Mouse (Mus musculus) MEL (cell line): ENCODE measurements around the gene Phf2. TPM values are rescaled to one million over a fixed set of nuclear protein-coding genes. Genes with fewer than 3 reads are reported as not detected.

Experiments used
- DNase-seq: peaks from one replicate; pipeline ENCODE4 v3.0.0; 2011; ENCODE audit warnings: low read depth, low spot score
- H3K27ac ChIP-seq: 2 replicates; pipeline ENCODE4 v1.5.1; 2012; ENCODE audit warnings: low read depth, mild to moderate bottlenecking, control low read depth, low read length, moderate library complexity; ENCODE audit not compliant: control insufficient read depth
- H3K27me3 ChIP-seq, 2 experiments: fragments of 150-350 bp in 1 of 2; sonication (generic) in 1 of 2; 2 replicates each; pipeline ENCODE4 v1.6.1; 2012; ENCODE audit warnings: low read length in 2 of 2, mild to moderate bottlenecking in 2 of 2, improper control_type of control experiment in 1 of 2, moderate library complexity in 1 of 2; ENCODE audit not compliant: insufficient read depth in 2 of 2, control insufficient read depth in 1 of 2
- H3K36me3 ChIP-seq, 2 experiments: 2 replicates each; pipeline ENCODE4 v1.6.1; 2012 to 2014; ENCODE audit warnings: low read length in 2 of 2, improper control_type of control experiment in 1 of 2, inconsistent platforms in 1 of 2, mild to moderate bottlenecking in 1 of 2; ENCODE audit not compliant: insufficient read depth in 2 of 2, control insufficient read depth in 1 of 2
- H3K4me1 ChIP-seq, 2 experiments: fragments of 150-350 bp in 1 of 2; sonication (generic) in 1 of 2; 2 replicates each; pipeline ENCODE4 v1.6.1; 2012; ENCODE audit warnings: low read length in 2 of 2, improper control_type of control experiment in 1 of 2, mild to moderate bottlenecking in 1 of 2; ENCODE audit not compliant: insufficient read depth in 2 of 2, control insufficient read depth in 1 of 2
- H3K4me3 ChIP-seq, 2 experiments: fragments of 150-350 bp in 1 of 2; sonication (generic) in 1 of 2; 2 replicates each; pipeline ENCODE4 v1.5.1; 2012; ENCODE audit warnings: low read depth in 2 of 2, low read length in 2 of 2, mild to moderate bottlenecking in 2 of 2, moderate library complexity in 2 of 2, control low read depth in 1 of 2, improper control_type of control experiment in 1 of 2; ENCODE audit not compliant: control insufficient read depth in 1 of 2, insufficient read depth in 1 of 2
- H3K79me2 ChIP-seq: 2 replicates; pipeline ENCODE4 v1.6.1; 2012; ENCODE audit warnings: mild to moderate bottlenecking, low read length, moderate library complexity; ENCODE audit not compliant: control insufficient read depth, poor library complexity, insufficient read depth
- H3K9ac ChIP-seq: 2 replicates; pipeline ENCODE4 v1.6.1; 2012; ENCODE audit warnings: low read depth, mild to moderate bottlenecking, control low read depth, low read length, moderate library complexity; ENCODE audit not compliant: control insufficient read depth, poor library complexity, severe bottlenecking
- H3K9me3 ChIP-seq: fragments of 150-350 bp; sonication (generic); replicated peaks from 2 replicates; pipeline ENCODE4 v1.6.1; 2012; ENCODE audit warnings: mild to moderate bottlenecking, low read length, improper control_type of control experiment, moderate library complexity; ENCODE audit not compliant: insufficient read depth
- CHD2 ChIP-seq: IDR thresholded peaks from 2 replicates; pipeline ENCODE4 v1.6.1; 2011; ENCODE audit warnings: low read length, improper control_type of control experiment
- CTCF ChIP-seq, 3 experiments: IDR thresholded peaks in 2 of 3; conservative IDR thresholded peaks in 1 of 3; 2 replicates each; pipeline ENCODE4 v1.5.1; 2011 to 2012; ENCODE audit warnings: low read length in 3 of 3, low read depth in 2 of 3, mild to moderate bottlenecking in 2 of 3, improper control_type of control experiment in 1 of 3, inconsistent platforms in 1 of 3, mixed read lengths in 1 of 3, moderate library complexity in 1 of 3; ENCODE audit not compliant: control insufficient read depth in 1 of 3, insufficient read depth in 1 of 3, poor library complexity in 1 of 3, severe bottlenecking in 1 of 3
- E2F4 ChIP-seq: IDR thresholded peaks from 2 replicates; pipeline ENCODE4 v1.6.1; 2011; ENCODE audit warnings: low read depth, low read length, improper control_type of control experiment, borderline replicate concordance
- ELF1 ChIP-seq: IDR thresholded peaks from 2 replicates; pipeline ENCODE4 v1.6.1; 2014; ENCODE audit warnings: low read depth, mild to moderate bottlenecking, inconsistent platforms, low read length, improper control_type of control experiment, moderate library complexity
- GABPA ChIP-seq: IDR thresholded peaks from 2 replicates; pipeline ENCODE4 v1.6.1; 2012; ENCODE audit warnings: low read depth, mild to moderate bottlenecking, inconsistent platforms, low read length, improper control_type of control experiment, moderate library complexity
- JUND ChIP-seq: IDR thresholded peaks from 2 replicates; pipeline ENCODE4 v1.6.1; 2011; ENCODE audit warnings: low read depth, mild to moderate bottlenecking, improper control_type of control experiment, low read length
- MAFK ChIP-seq: IDR thresholded peaks from 2 replicates; pipeline ENCODE4 v1.6.1; 2011; ENCODE audit warnings: low read depth, mild to moderate bottlenecking, low read length, improper control_type of control experiment, borderline replicate concordance
- MAX ChIP-seq: IDR thresholded peaks from 2 replicates; pipeline ENCODE4 v1.6.1; 2011; ENCODE audit warnings: low read length, improper control_type of control experiment
- MAZ ChIP-seq: IDR thresholded peaks from 2 replicates; pipeline ENCODE4 v1.6.1; 2012; ENCODE audit warnings: low read depth, mild to moderate bottlenecking, inconsistent platforms, low read length, improper control_type of control experiment
- MEF2A ChIP-seq: IDR thresholded peaks from 2 replicates; pipeline ENCODE4 v1.6.1; 2014; ENCODE audit warnings: low read depth, mild to moderate bottlenecking, inconsistent platforms, low read length, improper control_type of control experiment; ENCODE audit not compliant: poor library complexity, insufficient replicate concordance, severe bottlenecking; ENCODE audit errors: extremely low read depth
- MYB ChIP-seq: IDR thresholded peaks from 2 replicates; pipeline ENCODE4 v1.6.1; 2011; ENCODE audit warnings: mild to moderate bottlenecking, low read depth, low read length, improper control_type of control experiment
- NRF1 ChIP-seq: IDR thresholded peaks from 2 replicates; pipeline ENCODE4 v1.6.1; 2014; ENCODE audit warnings: low read depth, mild to moderate bottlenecking, inconsistent platforms, low read length, improper control_type of control experiment, moderate library complexity; ENCODE audit not compliant: poor library complexity, insufficient read depth, severe bottlenecking
- POLR2A ChIP-seq, 2 experiments: IDR thresholded peaks; 2 replicates each; pipeline ENCODE4 v1.6.1; 2011 to 2012; ENCODE audit warnings: low read length in 2 of 2, mild to moderate bottlenecking in 2 of 2, control low read depth in 1 of 2, improper control_type of control experiment in 1 of 2, low read depth in 1 of 2, moderate library complexity in 1 of 2; ENCODE audit not compliant: control insufficient read depth in 1 of 2, insufficient read depth in 1 of 2, poor library complexity in 1 of 2
- POLR2AphosphoS5 ChIP-seq: IDR thresholded peaks from 2 replicates; pipeline ENCODE4 v1.6.1; 2012; ENCODE audit warnings: low read depth, borderline replicate concordance, mild to moderate bottlenecking, inconsistent platforms, low read length, moderate library complexity, mixed read lengths
- RAD21 ChIP-seq: IDR thresholded peaks from 2 replicates; pipeline ENCODE4 v1.6.1; 2011; ENCODE audit warnings: mild to moderate bottlenecking, low read depth, low read length, improper control_type of control experiment
- RCOR1 ChIP-seq: IDR thresholded peaks from 2 replicates; pipeline ENCODE4 v1.6.1; 2012; ENCODE audit warnings: low read depth, mild to moderate bottlenecking, inconsistent platforms, low read length, improper control_type of control experiment
- SIN3A ChIP-seq: IDR thresholded peaks from 2 replicates; pipeline ENCODE4 v1.6.1; 2012; ENCODE audit warnings: low read length, improper control_type of control experiment, inconsistent platforms
- SMC3 ChIP-seq: IDR thresholded peaks from 2 replicates; pipeline ENCODE4 v1.6.1; 2011; ENCODE audit warnings: low read depth, low read length, improper control_type of control experiment
- TAL1 ChIP-seq: IDR thresholded peaks from 2 replicates; pipeline ENCODE4 v1.6.1; 2012; ENCODE audit warnings: mild to moderate bottlenecking, inconsistent platforms, low read length, moderate library complexity, mixed read lengths
- TCF12 ChIP-seq: IDR thresholded peaks from 2 replicates; pipeline ENCODE4 v1.6.1; 2014; ENCODE audit warnings: low read depth, mild to moderate bottlenecking, inconsistent platforms, low read length, improper control_type of control experiment, moderate library complexity
- UBTF ChIP-seq: IDR thresholded peaks from 2 replicates; pipeline ENCODE4 v1.6.1; 2012; ENCODE audit warnings: low read depth, mild to moderate bottlenecking, inconsistent platforms, low read length, improper control_type of control experiment, moderate library complexity, borderline replicate concordance; ENCODE audit not compliant: insufficient read depth
- USF2 ChIP-seq, 2 experiments: IDR thresholded peaks; 2 replicates each; pipeline ENCODE4 v1.6.1; 2011 to 2012; ENCODE audit warnings: improper control_type of control experiment in 2 of 2, low read length in 2 of 2, borderline replicate concordance in 1 of 2, inconsistent platforms in 1 of 2, low read depth in 1 of 2, mild to moderate bottlenecking in 1 of 2; ENCODE audit not compliant: insufficient read depth in 1 of 2
- ZKSCAN1 ChIP-seq: IDR thresholded peaks from 2 replicates; pipeline ENCODE4 v1.6.1; 2012; ENCODE audit warnings: low read depth, mild to moderate bottlenecking, inconsistent platforms, low read length, improper control_type of control experiment, moderate library complexity
- ZMIZ1 ChIP-seq: IDR thresholded peaks from 2 replicates; pipeline ENCODE4 v1.6.1; 2012; ENCODE audit warnings: low read depth, mild to moderate bottlenecking, inconsistent platforms, low read length, improper control_type of control experiment, moderate library complexity
- ZNF384 ChIP-seq: IDR thresholded peaks from 2 replicates; pipeline ENCODE4 v1.6.1; 2012; ENCODE audit warnings: low read depth, mild to moderate bottlenecking, inconsistent platforms, low read length, improper control_type of control experiment
- polyA plus RNA-seq, 2 experiments: library from polyadenylated mRNA; stranded (reverse) in 1 of 2; unstranded in 1 of 2; fragments of >175 nt in 1 of 2; fragments of >200 nt in 1 of 2; gene quantifications; 2 replicates each; pipeline versions ENCODE4 v1.2.1 to v1.2.4; 2012; ENCODE audit warnings: low replicate concordance in 2 of 2, low read depth in 1 of 2; ENCODE audit not compliant: insufficient read length in 2 of 2, insufficient read depth in 1 of 2, missing spikeins in 1 of 2
- total RNA-seq: library from RNA; depleted of rRNA; stranded (reverse); fragments of 300-350 nt; gene quantifications from 2 replicates; pipeline ENCODE4 v1.2.3, GENCODE M21; 2012

The Phf2 gene
- total and polyA plus RNA-seq, 3 experiments, result 10.2 to 52.7 (median 29.6) TPM

- no peak overlapping the region for H3K27ac ChIP-seq
- no peak for TF ChIP-seq SMC3
- TF ChIP-seq GABPA, result no peak
- no peak for TF ChIP-seq NRF1
- TF ChIP-seq ZKSCAN1, result no peak
- no peak for TF ChIP-seq USF2 (IDR thresholded peaks at IDR 0.05; ENCODE audit: borderline replicate concordance in 1 of 2, insufficient read depth in 1 of 2, low read depth in 1 of 2, low read length in 2 of 2)
- no peak for TF ChIP-seq POLR2AphosphoS5
- TF ChIP-seq MAX, result no peak
- TF ChIP-seq MEF2A, result no peak
- TF ChIP-seq TAL1, result no peak
- TF ChIP-seq ZMIZ1, result no peak
- TF ChIP-seq RCOR1, result no peak
- TF ChIP-seq JUND, result no peak
- no peak for TF ChIP-seq SIN3A
- no peak for TF ChIP-seq MYB
- no peak for TF ChIP-seq E2F4
- no peak for TF ChIP-seq TCF12
- TF ChIP-seq RAD21, result no peak
- no peak for TF ChIP-seq CHD2
- no peak for DNase-seq
- no peaks in the 10 kb centered on the region; a peak in 1 of 4 replicates for H3K4me1 ChIP-seq
- H3K27me3 ChIP-seq, result no peaks in the 10 kb centered on the region
- no peaks in the 10 kb centered on the region for H3K9me3 ChIP-seq
- H3K4me3 ChIP-seq, result no peak overlapping the region
- no peaks in the 10 kb centered on the region for H3K36me3 ChIP-seq
- no peaks in the 10 kb centered on the region for H3K79me2 ChIP-seq
- H3K9ac ChIP-seq, result no peak overlapping the region
Measured at GRCm38 (mm10) chr13:48774506-48774905, 96.4 kb downstream of the Phf2 start.

- H3K4me3 ChIP-seq, result no peak overlapping the region
Measured at GRCm38 (mm10) chr13:48768109-48768508, 102.8 kb downstream of the Phf2 start.

More at GRCm38 (mm10) chr13:48768109-48768508, 102.8 kb downstream of the Phf2 start:
- no peak for DNase-seq
- H3K79me2 ChIP-seq, result no peaks in the 10 kb centered on the region
- no peak overlapping the region for H3K27ac ChIP-seq
- H3K4me1 ChIP-seq, result no peaks in the 10 kb centered on the region
- no peaks in the 10 kb centered on the region for H3K36me3 ChIP-seq
- H3K9me3 ChIP-seq, result no peaks in the 10 kb centered on the region
- no peak overlapping the region for H3K9ac ChIP-seq
- TF ChIP-seq RAD21, result no peak
- no peak for TF ChIP-seq NRF1
- no peak for TF ChIP-seq MAFK
- TF ChIP-seq UBTF, result no peak
- TF ChIP-seq ZNF384, result no peak
- TF ChIP-seq ZKSCAN1, result no peak
- TF ChIP-seq ELF1, result no peak
- no peak for TF ChIP-seq MAZ
- TF ChIP-seq MEF2A, result no peak
- no peak for TF ChIP-seq CTCF (IDR thresholded peaks at IDR 0.05 in 2 of 3, conservative IDR thresholded peaks at IDR 0.05 in 1 of 3; ENCODE audit: control insufficient read depth in 1 of 3, insufficient read depth in 1 of 3, low read depth in 2 of 3, low read length in 3 of 3, poor library complexity in 1 of 3, severe bottlenecking in 1 of 3)
- no peak for TF ChIP-seq SIN3A
- no peak for TF ChIP-seq SMC3
- no peak for TF ChIP-seq POLR2A (IDR thresholded peaks at IDR 0.05; ENCODE audit: control insufficient read depth in 1 of 2, insufficient read depth in 1 of 2, low read depth in 1 of 2, low read length in 2 of 2, poor library complexity in 1 of 2)
- no peak for TF ChIP-seq POLR2AphosphoS5
- TF ChIP-seq, all 39 proteins: peak for 0
- peaks cover 0 to 2% of the 10 kb centered on the region in 2 experiments; a peak in 1 of 4 replicates for H3K27me3 ChIP-seq
